Mouse (Mus musculus): ENCODE results near the gene Ccdc106. TPM values are rescaled to one million over a fixed set of nuclear protein-coding genes. Genes with fewer than 3 reads are reported as not detected.

The Ccdc106 gene
- polyA plus RNA-seq (2014; fragmentation: Nextera tagmentation; extraction: Ambion mirVana), result 6.4 and 8.3 TPM in 2 replicates

DNA sequence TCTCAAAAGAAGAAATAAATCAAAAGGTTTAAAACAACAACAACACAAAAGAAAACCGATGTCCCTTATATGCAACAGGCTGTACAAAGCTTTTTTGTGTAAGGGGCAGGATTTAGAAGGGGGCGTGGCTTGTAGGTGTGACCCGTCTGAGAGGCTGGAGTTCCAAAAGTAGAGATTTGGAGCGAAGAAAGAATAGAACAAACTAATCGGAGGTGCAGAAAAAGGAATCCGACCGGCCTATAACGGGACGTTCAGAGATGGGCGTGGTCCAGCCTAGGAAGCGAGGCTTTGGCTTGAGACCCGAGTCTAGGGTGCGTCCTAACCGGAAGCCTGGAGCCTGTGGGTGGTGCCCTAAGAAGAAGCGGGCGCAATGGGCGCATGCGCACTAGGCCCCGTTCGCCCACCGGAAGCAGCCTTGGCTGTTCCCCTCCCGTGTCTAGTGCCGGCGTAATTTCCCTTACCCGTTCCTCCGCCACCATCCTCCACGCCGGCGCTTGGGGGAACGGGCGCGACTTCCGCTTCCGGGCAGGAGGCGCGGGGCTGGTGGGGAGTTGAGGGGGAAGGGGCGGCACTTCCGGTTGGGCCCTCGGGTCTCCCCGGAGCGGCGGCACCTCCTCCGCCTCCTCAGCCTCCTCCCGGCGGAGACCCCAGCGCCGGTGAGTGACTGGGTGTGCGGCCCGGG lies at the start of gene Ccdc106, which contains the start of gene Zfp865:
TSS of gene Ccdc106 (plus strand) at position 554 of the 682 bp plus-strand sequence.
TSS of gene Zfp865 (plus strand) at position 377 of the 682 bp plus-strand sequence.
- H3K36me3 ChIP-seq (ENCODE audit: control insufficient read depth, insufficient read depth, low read length), result peaks cover 5% of the 10 kb centered on the region
- no peaks in the 10 kb centered on the region for H3K9me3 ChIP-seq (ENCODE audit: control insufficient read depth, low read length)
- H3K4me3 ChIP-seq (ENCODE audit: low read depth, low read length), result peak within 1 kb of the TSS; percentile 82
- DNase-seq (ENCODE audit: low spot score), result peak; percentile 99
- peak within 1 kb of the TSS; percentile 83 for H3K9ac ChIP-seq (ENCODE audit: low read length)
- peaks cover 7% of the 10 kb centered on the region for H3K4me1 ChIP-seq (ENCODE audit: control insufficient read depth, insufficient read depth, low read length)
- ATAC-seq (ENCODE audit: insufficient read depth, low FRiP score, low TSS enrichment), result peak; percentile 89
- no peaks in the 10 kb centered on the region for H3K27me3 ChIP-seq (ENCODE audit: control insufficient read depth, insufficient read depth, low read length)
- WGBS, result 1% methylated on average over 48 of the region's 49 CpGs
- peak within 1 kb of the TSS; percentile 83 for H3K27ac ChIP-seq (ENCODE audit: low read depth, low read length)
- H3K4me2 ChIP-seq (ENCODE audit: low read depth), result peak within 1 kb of the TSS; percentile 81

DNA sequence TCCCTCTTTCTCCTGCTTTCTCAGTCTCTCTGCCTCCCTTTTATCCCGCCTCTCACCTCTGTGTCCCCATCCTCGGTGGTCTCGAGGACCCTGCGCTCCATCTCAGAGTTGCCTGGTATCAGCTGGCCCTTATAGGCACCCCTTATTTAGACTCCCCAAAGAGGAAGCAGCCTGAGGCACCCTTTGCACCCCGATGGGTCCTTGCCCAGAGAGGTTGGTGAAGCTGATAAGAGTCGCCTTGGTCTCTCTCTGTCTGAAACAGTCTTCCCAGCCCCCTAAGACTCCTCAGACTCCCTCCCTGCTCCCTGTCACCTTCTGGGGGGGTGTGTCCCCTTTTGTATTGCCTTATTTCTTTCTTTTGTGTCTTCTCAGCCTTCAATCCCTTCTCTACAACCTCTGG lies 49.3 kb upstream of the Ccdc106 start, which contains the start of gene Sbk3:
TSS of gene Sbk3 (minus strand) at position 101 of the 400 bp plus-strand sequence.
- H3K9ac ChIP-seq (ENCODE audit: low read length), result no peak within 1 kb of the TSS
- H3K4me2 ChIP-seq (ENCODE audit: low read depth), result no peak within 1 kb of the TSS
- H3K4me3 ChIP-seq (ENCODE audit: low read depth, low read length), result no peak within 1 kb of the TSS
- H3K36me3 ChIP-seq (ENCODE audit: control insufficient read depth, insufficient read depth, low read length), result no peaks in the 10 kb centered on the region
- H3K27ac ChIP-seq (ENCODE audit: low read depth, low read length), result no peak within 1 kb of the TSS
- no peaks in the 10 kb centered on the region for H3K4me1 ChIP-seq (ENCODE audit: control insufficient read depth, insufficient read depth, low read length)
- 44% methylated on average over 6 of the region's 6 CpGs for WGBS
- H3K27me3 ChIP-seq (ENCODE audit: control insufficient read depth, insufficient read depth, low read length), result no peaks in the 10 kb centered on the region
- ATAC-seq (ENCODE audit: insufficient read depth, low FRiP score, low TSS enrichment) (no peak), DNase-seq (ENCODE audit: low spot score) (no peak)
- H3K9me3 ChIP-seq (ENCODE audit: control insufficient read depth, low read length), result no peaks in the 10 kb centered on the region

DNA sequence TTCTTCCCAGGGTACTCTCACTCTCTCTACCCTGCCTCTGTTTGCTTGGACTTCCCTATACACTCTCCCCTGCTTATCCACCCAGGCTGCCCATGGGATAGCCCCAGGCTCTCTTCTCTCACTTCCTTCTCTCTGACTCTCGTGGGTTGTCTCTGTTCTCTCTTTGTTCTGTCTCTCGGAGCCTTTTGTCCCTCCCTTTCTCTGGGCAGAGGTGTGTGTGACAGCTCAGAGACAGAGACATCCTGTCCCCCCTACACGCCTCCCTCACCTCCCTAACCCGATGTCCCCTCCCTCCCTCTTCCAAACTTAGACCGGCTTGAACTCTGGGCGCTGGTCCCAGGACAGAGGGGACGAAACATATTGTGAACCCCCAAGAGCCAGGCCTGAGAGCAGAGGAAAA lies 48.6 kb upstream of the Ccdc106 start:
- H3K4me2 ChIP-seq (ENCODE audit: low read depth), result no peak overlapping the region
- no peak for ATAC-seq (ENCODE audit: insufficient read depth, low FRiP score, low TSS enrichment)
- no peak overlapping the region for H3K4me3 ChIP-seq (ENCODE audit: low read depth, low read length)
- no peak overlapping the region for H3K9ac ChIP-seq (ENCODE audit: low read length)
- H3K27ac ChIP-seq (ENCODE audit: low read depth, low read length), result no peak overlapping the region
- H3K4me1 ChIP-seq (ENCODE audit: control insufficient read depth, insufficient read depth, low read length), result no peaks in the 10 kb centered on the region
- 42% methylated on average over 7 of the region's 7 CpGs for WGBS
- H3K36me3 ChIP-seq (ENCODE audit: control insufficient read depth, insufficient read depth, low read length), result no peaks in the 10 kb centered on the region
- no peaks in the 10 kb centered on the region for H3K27me3 ChIP-seq (ENCODE audit: control insufficient read depth, insufficient read depth, low read length)
- no peaks in the 10 kb centered on the region; the same call in 1 of the 2 replicates for H3K9me3 ChIP-seq (ENCODE audit: control insufficient read depth, low read length)
- DNase-seq (ENCODE audit: low spot score), result no peak

DNA sequence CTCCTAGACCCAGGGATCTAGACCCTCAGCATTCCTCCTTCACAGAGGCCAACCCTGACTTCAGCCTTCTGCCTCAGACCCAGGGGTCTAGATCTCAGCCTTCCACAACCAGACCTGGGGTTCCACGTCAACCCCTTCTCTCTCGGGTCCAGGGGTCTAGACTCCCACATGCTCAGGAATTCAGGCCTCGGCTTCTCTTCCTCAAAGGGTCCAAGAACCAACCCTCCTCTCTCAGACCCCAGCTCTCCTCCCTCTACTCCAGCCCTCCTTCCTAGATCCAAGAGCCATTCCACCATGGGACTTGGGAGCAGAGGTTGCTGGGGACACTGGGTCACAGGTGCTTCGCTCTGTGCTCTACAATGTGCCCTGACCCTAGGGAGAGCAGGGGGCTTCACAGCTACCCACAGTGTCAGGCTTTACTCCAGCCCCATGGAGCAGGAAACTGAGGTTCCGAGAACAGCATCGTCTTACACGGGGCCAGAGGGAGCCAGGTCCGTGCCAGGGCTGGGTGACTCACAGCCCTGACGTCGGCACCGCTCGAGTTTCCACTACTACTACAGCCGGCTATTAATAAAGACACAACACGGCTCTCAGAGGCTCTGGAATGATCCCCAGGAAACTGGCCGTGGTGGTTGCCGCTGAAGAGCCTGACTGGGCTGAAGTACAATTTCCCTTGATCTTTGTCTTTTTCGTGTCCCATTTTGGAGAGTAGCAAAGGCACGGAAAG lies 47.9 kb upstream of the Ccdc106 start:
- H3K27ac ChIP-seq (ENCODE audit: low read depth, low read length), result no peak overlapping the region
- no peak for ATAC-seq (ENCODE audit: insufficient read depth, low FRiP score, low TSS enrichment)
- H3K4me1 ChIP-seq (ENCODE audit: control insufficient read depth, insufficient read depth, low read length), result no peaks in the 10 kb centered on the region
- H3K9me3 ChIP-seq (ENCODE audit: control insufficient read depth, low read length), result no peaks in the 10 kb centered on the region; the same call in 1 of the 2 replicates
- DNase-seq (ENCODE audit: low spot score), result no peak
- no peaks in the 10 kb centered on the region for H3K36me3 ChIP-seq (ENCODE audit: control insufficient read depth, insufficient read depth, low read length)
- H3K9ac ChIP-seq (ENCODE audit: low read length), result no peak overlapping the region
- 79% methylated on average over 18 of the region's 18 CpGs for WGBS
- H3K27me3 ChIP-seq (ENCODE audit: control insufficient read depth, insufficient read depth, low read length), result no peaks in the 10 kb centered on the region
- no peak overlapping the region for H3K4me2 ChIP-seq (ENCODE audit: low read depth)
- H3K4me3 ChIP-seq (ENCODE audit: low read depth, low read length), result no peak overlapping the region

DNA sequence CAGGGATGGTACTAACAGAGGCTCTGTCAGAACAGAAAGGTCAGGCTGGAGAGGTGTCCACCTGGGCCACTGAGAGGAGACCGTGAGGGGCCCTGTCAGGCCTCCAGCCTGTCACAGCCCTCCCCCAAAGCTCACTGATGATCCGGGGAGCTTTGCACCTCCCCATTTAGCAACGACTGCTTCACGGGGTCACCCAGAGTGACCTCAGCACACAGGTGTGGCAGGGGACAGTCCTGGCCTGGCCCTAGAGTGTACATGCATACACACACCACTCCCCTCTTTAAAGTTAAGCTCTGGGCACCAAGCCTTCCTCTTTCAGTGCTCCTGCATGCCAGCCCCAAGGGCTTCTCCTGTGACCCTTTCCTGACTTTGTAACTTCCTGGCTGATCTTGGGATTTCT lies 44.9 kb upstream of the Ccdc106 start:
- H3K4me1 ChIP-seq (ENCODE audit: control insufficient read depth, insufficient read depth, low read length), result no peaks in the 10 kb centered on the region
- no peak for ATAC-seq (ENCODE audit: insufficient read depth, low FRiP score, low TSS enrichment)

DNA sequence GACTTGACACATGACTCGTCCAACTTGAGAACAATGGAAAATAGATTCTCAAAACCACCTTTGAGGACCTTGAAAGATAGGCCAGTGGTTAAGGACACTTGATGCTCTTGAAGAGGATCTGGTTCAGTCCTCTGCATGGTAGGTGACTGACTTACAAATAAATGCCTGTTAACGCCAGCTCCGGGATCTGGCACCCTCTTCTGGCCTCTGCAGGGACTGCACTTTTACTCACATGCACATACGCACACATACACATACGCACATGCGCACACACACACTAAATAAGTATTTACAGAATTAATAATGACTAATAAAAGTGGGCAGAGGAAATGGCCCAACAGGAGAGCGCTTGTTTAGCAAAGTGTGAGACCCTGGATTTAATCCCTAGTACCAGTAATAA lies 43.5 kb upstream of the Ccdc106 start:
- H3K4me3 ChIP-seq (ENCODE audit: low read depth, low read length), result no peak overlapping the region
- H3K27ac ChIP-seq (ENCODE audit: low read depth, low read length), result no peak overlapping the region
- no peak overlapping the region for H3K4me2 ChIP-seq (ENCODE audit: low read depth)
- no peak for ATAC-seq (ENCODE audit: insufficient read depth, low FRiP score, low TSS enrichment)
- H3K9me3 ChIP-seq (ENCODE audit: control insufficient read depth, low read length), result no peaks in the 10 kb centered on the region; the same call in 1 of the 2 replicates
- no peak overlapping the region for H3K9ac ChIP-seq (ENCODE audit: low read length)
- no peaks in the 10 kb centered on the region for H3K36me3 ChIP-seq (ENCODE audit: control insufficient read depth, insufficient read depth, low read length)
- 90% methylated on average over 7 of the region's 7 CpGs for WGBS
- no peak for DNase-seq (ENCODE audit: low spot score)
- no peaks in the 10 kb centered on the region for H3K4me1 ChIP-seq (ENCODE audit: control insufficient read depth, insufficient read depth, low read length)
- no peaks in the 10 kb centered on the region for H3K27me3 ChIP-seq (ENCODE audit: control insufficient read depth, insufficient read depth, low read length)

More for the DNA sequence above, 44.9 kb upstream of the Ccdc106 start:
- WGBS, result 56% methylated on average over 4 of the region's 4 CpGs
- Histone ChIP-seq H3K36me3 (ENCODE audit: control insufficient read depth, insufficient read depth, low read length) (no peaks in the 10 kb centered on the region), H3K27ac (ENCODE audit: low read depth, low read length) (no peak overlapping the region), H3K9me3 (ENCODE audit: control insufficient read depth, low read length) (no peaks in the 10 kb centered on the region; the same call in 1 of the 2 replicates), H3K27me3 (ENCODE audit: control insufficient read depth, insufficient read depth, low read length) (no peaks in the 10 kb centered on the region), H3K4me2 (ENCODE audit: low read depth) (no peak overlapping the region), H3K4me3 (ENCODE audit: low read depth, low read length) (no peak overlapping the region), H3K9ac (ENCODE audit: low read length) (no peak overlapping the region)
- no peak for DNase-seq (ENCODE audit: low spot score)

DNA sequence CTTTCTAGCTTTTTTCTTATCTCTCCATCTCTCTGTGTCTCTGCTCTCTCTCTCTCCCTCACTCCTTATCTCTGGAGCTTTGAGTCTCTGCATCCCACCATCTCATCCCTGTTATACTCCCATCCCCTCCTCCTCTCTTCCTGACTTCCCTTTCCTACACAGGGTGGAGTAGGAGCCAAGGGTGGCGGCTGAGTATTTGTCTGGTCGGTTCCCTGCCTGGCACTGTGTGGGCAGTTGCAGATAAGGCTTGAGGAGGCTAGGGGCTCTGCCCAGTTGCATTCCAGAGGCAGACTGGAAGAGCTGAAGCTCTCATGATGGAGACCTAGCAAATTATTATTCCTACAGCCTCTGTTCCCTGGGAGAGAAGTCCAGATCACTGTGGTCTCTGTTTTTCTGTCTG lies 32.1 kb upstream of the Ccdc106 start:
- H3K27ac ChIP-seq (ENCODE audit: low read depth, low read length), result no peak overlapping the region
- peaks cover 7% of the 10 kb centered on the region for H3K27me3 ChIP-seq (ENCODE audit: control insufficient read depth, insufficient read depth, low read length)
- no peak overlapping the region for H3K4me2 ChIP-seq (ENCODE audit: low read depth)
- H3K9ac ChIP-seq (ENCODE audit: low read length), result no peak overlapping the region
- DNase-seq (ENCODE audit: low spot score) (no peak), ATAC-seq (ENCODE audit: insufficient read depth, low FRiP score, low TSS enrichment) (no peak)
- peaks cover 6% of the 10 kb centered on the region for H3K36me3 ChIP-seq (ENCODE audit: control insufficient read depth, insufficient read depth, low read length)
- no peaks in the 10 kb centered on the region; the same call in 1 of the 2 replicates for H3K9me3 ChIP-seq (ENCODE audit: control insufficient read depth, low read length)
- no peak overlapping the region for H3K4me3 ChIP-seq (ENCODE audit: low read depth, low read length)
- WGBS, result 77% methylated on average over 2 of the region's 2 CpGs
- H3K4me1 ChIP-seq (ENCODE audit: control insufficient read depth, insufficient read depth, low read length), result no peaks in the 10 kb centered on the region

DNA sequence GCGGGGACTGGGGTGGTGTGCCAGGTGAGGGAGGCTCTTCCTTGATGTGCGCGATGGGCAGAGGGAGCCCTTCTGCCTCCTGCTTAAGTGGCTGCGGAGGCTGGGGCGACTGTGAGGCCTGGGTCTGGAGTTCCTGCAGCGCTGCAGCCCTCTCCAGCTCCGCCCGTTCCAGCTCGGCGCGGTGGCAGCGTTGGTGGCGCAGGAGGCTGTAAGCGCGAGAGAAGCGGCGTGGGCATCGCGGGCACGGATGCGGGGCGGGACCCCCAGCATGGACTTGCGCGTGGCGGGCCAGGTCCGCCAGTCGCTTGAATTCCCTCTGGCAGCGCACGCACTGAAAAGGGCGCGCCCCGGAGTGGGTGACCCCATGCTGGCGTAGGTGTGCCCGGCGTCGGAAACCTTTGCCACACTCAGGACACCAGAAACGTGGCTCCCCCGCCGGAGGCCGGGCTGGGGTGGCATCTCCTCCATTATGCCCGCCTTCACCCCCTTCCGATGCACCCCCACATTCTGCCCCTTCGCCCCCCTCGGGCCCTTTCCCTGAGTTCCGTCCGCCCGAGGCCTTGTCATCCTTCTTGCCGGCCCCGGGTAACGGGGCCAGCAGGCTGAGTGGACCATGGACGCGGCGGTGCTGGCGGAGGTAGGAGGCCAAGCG lies 26.9 kb upstream of the Ccdc106 start:
- Histone ChIP-seq H3K27me3 (ENCODE audit: control insufficient read depth, insufficient read depth, low read length) (peaks cover 19% of the 10 kb centered on the region), H3K27ac (ENCODE audit: low read depth, low read length) (no peak overlapping the region), H3K4me2 (ENCODE audit: low read depth) (peak overlapping the region; percentile 11), H3K4me3 (ENCODE audit: low read depth, low read length) (peak overlapping the region; percentile 14), H3K4me1 (ENCODE audit: control insufficient read depth, insufficient read depth, low read length) (peaks cover 17% of the 10 kb centered on the region), H3K9ac (ENCODE audit: low read length) (no peak overlapping the region; the same call in 1 of the 2 replicates), H3K36me3 (ENCODE audit: control insufficient read depth, insufficient read depth, low read length) (peaks cover 7% of the 10 kb centered on the region), H3K9me3 (ENCODE audit: control insufficient read depth, low read length) (no peaks in the 10 kb centered on the region; the same call in 1 of the 2 replicates)
- no peak for ATAC-seq (ENCODE audit: insufficient read depth, low FRiP score, low TSS enrichment)
- DNase-seq (ENCODE audit: low spot score), result no peak
- WGBS, result 24% methylated on average over 45 of the region's 55 CpGs

Measured in neural tube, embryonic 11.5 days (tissue).